Mouse (Mus musculus): ENCODE measurements at regions not wholly inside any gene's neighbourhood (a gene's known extent, or its start where the extent isn't known, plus 50 kb on each side); places are given as distances from the start of the nearest gene placed in this dataset.

DNA sequence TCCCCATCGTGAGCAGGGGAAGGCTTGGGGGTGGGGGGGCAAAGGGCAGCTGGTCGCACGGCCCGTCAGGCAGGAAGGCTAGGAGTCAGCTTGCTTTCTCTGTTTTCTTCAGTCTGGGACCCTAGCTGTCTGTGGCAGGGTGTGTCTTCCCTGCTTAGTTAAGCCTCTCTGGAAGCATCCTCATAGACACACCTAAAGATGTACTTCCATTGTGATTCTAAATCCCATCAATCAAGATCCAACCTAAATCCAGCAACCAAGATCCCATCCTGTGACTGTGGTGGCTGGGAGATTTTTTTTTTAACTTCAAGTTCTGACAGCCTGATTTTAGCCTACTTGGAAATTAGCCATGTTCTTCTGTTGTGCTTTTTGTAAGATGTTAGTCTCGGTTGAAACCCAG lies 69.9 kb upstream of the Ankrd55 start:
- WGBS = 74% methylated on average over 5 of the region's 5 CpGs
- Histone ChIP-seq H3K4me2 (no peak overlapping the region), H3K9ac (no peak overlapping the region), H3K27me3 (no peaks in the 10 kb centered on the region), H3K27ac (no peak overlapping the region), H3K36me3 (no peaks in the 10 kb centered on the region), H3K4me3 (no peak overlapping the region), H3K9me3 (no peaks in the 10 kb centered on the region), H3K4me1 (no peaks in the 10 kb centered on the region)
- no peak for ATAC-seq (ENCODE audit: insufficient number of reproducible peaks, low FRiP score, low TSS enrichment, low read depth)

DNA sequence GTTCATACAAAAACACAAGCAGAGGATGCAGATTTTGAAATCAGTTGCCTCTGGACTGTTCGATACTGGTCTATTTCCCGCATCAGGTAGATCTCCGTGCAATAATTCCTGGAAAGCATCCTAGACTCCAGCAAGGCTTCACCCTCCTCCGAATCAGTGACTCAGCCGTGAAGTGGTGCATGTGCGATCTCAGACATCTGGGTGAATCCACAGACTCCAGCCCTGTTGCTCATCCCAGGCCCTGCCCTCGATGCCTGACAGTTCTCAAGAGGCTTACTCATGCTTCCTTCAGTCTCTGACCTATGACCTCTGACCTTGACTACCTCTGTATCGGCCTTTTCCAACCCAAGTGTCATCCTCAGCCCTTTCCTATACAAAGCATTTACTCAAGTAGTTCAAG lies 68.1 kb upstream of the Ankrd55 start:
- Histone ChIP-seq H3K27me3 (no peaks in the 10 kb centered on the region), H3K4me2 (no peak overlapping the region), H3K9me3 (no peaks in the 10 kb centered on the region), H3K36me3 (no peaks in the 10 kb centered on the region), H3K27ac (no peak overlapping the region), H3K4me1 (no peaks in the 10 kb centered on the region), H3K4me3 (no peak overlapping the region), H3K9ac (no peak overlapping the region)
- ATAC-seq (ENCODE audit: insufficient number of reproducible peaks, low FRiP score, low TSS enrichment, low read depth) = no peak
- WGBS = 92% methylated on average over 8 of the region's 8 CpGs

DNA sequence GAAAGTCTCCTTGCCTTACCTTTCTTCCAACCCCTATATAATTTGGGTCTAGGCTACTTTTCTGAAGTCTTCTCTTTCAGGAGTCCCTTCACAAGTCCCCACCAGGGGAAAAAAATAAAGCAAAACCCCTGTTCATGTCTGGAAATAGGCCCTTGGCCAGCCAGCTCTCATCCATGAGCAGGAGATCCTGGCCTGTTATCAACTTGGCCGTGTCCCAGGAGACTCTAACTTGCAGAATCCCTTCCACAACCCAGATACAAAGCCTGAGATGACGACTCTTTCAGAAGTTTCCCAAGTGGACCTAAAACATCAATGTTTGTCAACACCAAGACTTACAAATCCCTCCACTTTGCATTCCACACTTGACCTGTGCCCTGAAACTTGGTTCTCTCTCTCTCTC lies 64.6 kb upstream of the Ankrd55 start:
- WGBS = 78% methylated on average over 2 of the region's 2 CpGs
- Histone ChIP-seq H3K4me2 (no peak overlapping the region), H3K9ac (no peak overlapping the region), H3K27ac (no peak overlapping the region), H3K36me3 (no peaks in the 10 kb centered on the region), H3K4me1 (no peaks in the 10 kb centered on the region), H3K9me3 (no peaks in the 10 kb centered on the region), H3K4me3 (no peak overlapping the region), H3K27me3 (no peaks in the 10 kb centered on the region)
- ATAC-seq (ENCODE audit: insufficient number of reproducible peaks, low FRiP score, low TSS enrichment, low read depth) = no peak

DNA sequence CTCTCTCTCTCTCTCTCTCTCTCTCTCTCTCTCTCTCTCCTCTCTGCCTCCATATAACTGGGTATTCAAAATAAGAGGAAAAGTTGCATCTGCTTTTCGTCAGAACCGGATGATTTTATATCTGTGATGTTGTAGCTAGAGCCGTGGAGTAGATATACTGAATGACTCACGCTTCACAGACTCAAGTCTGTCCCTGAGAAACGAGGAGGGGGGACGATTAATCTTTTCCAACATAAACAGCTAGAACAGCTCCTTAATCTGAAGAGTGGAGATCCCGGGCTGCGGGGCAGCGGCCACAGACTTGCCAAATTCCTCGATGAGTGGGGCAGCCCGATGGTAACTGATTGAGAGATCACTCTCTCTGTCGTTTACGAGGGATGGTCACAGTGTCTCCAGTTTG lies 60.5 kb upstream of the Ankrd55 start:
- no peak overlapping the region for H3K4me2 ChIP-seq
- no peak for ATAC-seq (ENCODE audit: insufficient number of reproducible peaks, low FRiP score, low TSS enrichment, low read depth)
- no peaks in the 10 kb centered on the region for H3K9me3 ChIP-seq
- WGBS = 44% methylated on average over 13 of the region's 13 CpGs
- H3K27me3 ChIP-seq = no peaks in the 10 kb centered on the region
- no peak overlapping the region for H3K9ac ChIP-seq
- no peaks in the 10 kb centered on the region for H3K4me1 ChIP-seq
- no peak overlapping the region for H3K27ac ChIP-seq
- no peak overlapping the region for H3K4me3 ChIP-seq
- no peaks in the 10 kb centered on the region for H3K36me3 ChIP-seq

DNA sequence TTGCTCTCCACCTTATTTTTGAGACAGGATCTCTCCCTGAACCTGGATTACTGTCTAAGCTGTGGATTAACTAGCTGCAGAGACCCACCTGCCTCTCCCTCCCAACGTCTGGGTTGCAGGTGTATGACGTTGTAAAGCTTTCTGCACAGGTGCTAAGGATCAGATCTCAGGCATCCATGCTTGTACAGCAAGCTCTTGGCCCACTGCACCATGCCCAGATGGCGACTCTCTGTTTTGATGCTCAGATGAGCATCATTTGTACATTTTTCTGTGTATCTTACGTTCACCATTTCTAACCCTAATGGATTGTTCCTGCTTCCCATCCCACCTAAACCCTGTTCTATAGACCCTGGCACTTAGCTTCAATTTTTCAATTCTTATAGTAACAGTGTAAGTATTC lies 59.4 kb upstream of the Ankrd55 start:
- no peaks in the 10 kb centered on the region for H3K9me3 ChIP-seq
- no peak overlapping the region for H3K9ac ChIP-seq
- H3K4me2 ChIP-seq = no peak overlapping the region
- H3K36me3 ChIP-seq = no peaks in the 10 kb centered on the region
- no peaks in the 10 kb centered on the region for H3K27me3 ChIP-seq
- no peak overlapping the region for H3K27ac ChIP-seq
- H3K4me1 ChIP-seq = no peaks in the 10 kb centered on the region
- ATAC-seq (ENCODE audit: insufficient number of reproducible peaks, low FRiP score, low TSS enrichment, low read depth) = no peak
- H3K4me3 ChIP-seq = no peak overlapping the region
- WGBS = 69% methylated on average over 4 of the region's 4 CpGs

DNA sequence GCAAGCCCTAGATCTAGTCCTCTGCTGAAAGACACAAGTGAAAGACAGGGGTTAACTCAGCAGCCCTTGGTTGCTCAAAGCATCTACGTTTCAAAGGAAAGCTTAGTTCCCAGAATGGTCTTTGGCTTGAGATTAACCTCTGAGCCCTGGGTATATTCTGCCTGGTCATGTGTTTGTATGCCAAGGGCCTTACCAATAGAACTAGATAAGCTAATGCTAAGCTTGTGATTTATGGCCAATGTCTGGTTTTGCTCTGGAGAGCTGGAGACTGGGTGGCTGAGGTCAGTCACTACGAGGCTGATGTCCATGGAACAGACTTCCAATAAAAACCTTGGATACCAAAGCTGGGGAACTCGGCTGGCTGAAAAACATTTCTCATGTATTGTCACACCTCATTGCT lies 58.1 kb upstream of the Ankrd55 start:
- H3K4me3 ChIP-seq = no peak overlapping the region
- H3K36me3 ChIP-seq = no peaks in the 10 kb centered on the region
- H3K27ac ChIP-seq = no peak overlapping the region
- no peak overlapping the region for H3K9ac ChIP-seq
- WGBS = 34% methylated on average over 3 of the region's 3 CpGs
- no peaks in the 10 kb centered on the region for H3K9me3 ChIP-seq
- no peak overlapping the region for H3K4me2 ChIP-seq
- no peaks in the 10 kb centered on the region for H3K4me1 ChIP-seq
- no peaks in the 10 kb centered on the region for H3K27me3 ChIP-seq
- ATAC-seq (ENCODE audit: insufficient number of reproducible peaks, low FRiP score, low TSS enrichment, low read depth) = no peak

DNA sequence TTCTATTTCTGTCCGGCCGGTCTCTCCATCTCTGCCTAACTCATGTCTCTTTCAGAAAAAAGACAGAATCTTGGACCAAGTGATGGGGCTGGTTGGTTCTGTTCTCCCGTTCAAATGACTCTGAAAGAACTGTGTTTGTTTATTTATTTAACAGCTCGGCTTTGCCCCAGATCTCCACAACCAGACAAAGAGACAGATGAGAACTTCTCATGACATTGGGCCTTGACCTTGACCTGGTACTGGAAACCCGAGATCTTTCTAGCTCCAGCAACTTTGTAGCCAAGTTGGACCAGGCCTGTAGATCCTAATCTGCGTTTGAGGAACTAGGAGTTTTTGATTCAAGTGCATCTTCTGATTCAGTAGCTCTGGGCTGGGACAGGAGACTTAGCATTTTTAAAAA lies 53.6 kb upstream of the Ankrd55 start:
- H3K9me3 ChIP-seq = no peaks in the 10 kb centered on the region
- H3K4me1 ChIP-seq = no peaks in the 10 kb centered on the region
- H3K36me3 ChIP-seq = no peaks in the 10 kb centered on the region
- no peak for ATAC-seq (ENCODE audit: insufficient number of reproducible peaks, low FRiP score, low TSS enrichment, low read depth)
- no peaks in the 10 kb centered on the region for H3K27me3 ChIP-seq
- H3K4me3 ChIP-seq = no peak overlapping the region
- no peak overlapping the region for H3K9ac ChIP-seq
- H3K27ac ChIP-seq = no peak overlapping the region
- no peak overlapping the region for H3K4me2 ChIP-seq
- 85% methylated on average over 6 of the region's 6 CpGs for WGBS

DNA sequence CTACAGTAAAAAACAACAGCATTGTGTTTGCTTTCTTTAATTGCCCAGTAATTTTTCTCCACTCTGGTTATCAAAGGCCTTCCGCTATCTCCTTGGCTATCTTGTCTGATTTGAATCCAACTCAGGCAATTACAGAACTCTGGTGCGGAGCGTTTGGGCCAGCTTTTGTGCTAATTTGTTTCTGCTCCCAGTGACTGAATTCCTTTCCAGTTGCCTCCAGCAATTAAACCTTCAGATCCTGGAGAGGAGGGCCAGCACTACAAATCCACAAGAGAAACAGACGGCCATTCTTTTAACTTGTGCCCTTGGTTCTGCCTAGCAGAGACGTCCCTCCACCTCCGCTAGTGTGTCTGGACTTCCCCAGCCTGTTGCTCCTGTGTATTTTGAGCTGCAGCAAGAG lies 51.3 kb upstream of the Ankrd55 start:
- Histone ChIP-seq H3K36me3 (no peaks in the 10 kb centered on the region), H3K9me3 (no peaks in the 10 kb centered on the region), H3K27me3 (no peaks in the 10 kb centered on the region), H3K4me2 (no peak overlapping the region), H3K27ac (no peak overlapping the region), H3K4me1 (no peaks in the 10 kb centered on the region), H3K9ac (no peak overlapping the region), H3K4me3 (no peak overlapping the region)
- 40% methylated on average over 6 of the region's 6 CpGs for WGBS
- ATAC-seq (ENCODE audit: insufficient number of reproducible peaks, low FRiP score, low TSS enrichment, low read depth) = no peak

DNA sequence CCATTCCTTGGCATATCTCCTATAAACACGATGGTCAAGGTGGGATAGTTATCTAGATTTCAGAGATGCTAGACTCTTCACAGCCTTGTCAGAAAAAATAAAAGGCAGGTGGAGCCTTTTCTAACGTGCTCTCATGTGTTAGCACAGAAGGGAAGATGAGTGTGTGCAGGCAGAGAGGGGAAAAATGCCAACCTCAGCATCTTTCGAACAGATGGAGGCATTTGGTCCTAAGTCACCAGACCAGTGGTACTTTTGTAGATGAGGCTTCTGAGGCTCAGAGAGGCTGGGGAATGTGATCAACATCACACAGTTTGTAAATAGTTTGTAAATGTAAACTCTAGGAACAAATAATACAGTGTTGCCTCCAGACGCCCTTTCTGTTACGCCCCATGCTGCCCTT lies 50.9 kb upstream of the Ankrd55 start:
- ATAC-seq (ENCODE audit: insufficient number of reproducible peaks, low FRiP score, low TSS enrichment, low read depth) = no peak
- no peak overlapping the region for H3K9ac ChIP-seq
- no peak overlapping the region for H3K27ac ChIP-seq
- WGBS = 63% methylated on average over 5 of the region's 5 CpGs
- H3K4me2 ChIP-seq = no peak overlapping the region
- no peaks in the 10 kb centered on the region for H3K36me3 ChIP-seq
- no peaks in the 10 kb centered on the region for H3K27me3 ChIP-seq
- H3K4me3 ChIP-seq = no peak overlapping the region
- no peaks in the 10 kb centered on the region for H3K4me1 ChIP-seq
- H3K9me3 ChIP-seq = no peaks in the 10 kb centered on the region

DNA sequence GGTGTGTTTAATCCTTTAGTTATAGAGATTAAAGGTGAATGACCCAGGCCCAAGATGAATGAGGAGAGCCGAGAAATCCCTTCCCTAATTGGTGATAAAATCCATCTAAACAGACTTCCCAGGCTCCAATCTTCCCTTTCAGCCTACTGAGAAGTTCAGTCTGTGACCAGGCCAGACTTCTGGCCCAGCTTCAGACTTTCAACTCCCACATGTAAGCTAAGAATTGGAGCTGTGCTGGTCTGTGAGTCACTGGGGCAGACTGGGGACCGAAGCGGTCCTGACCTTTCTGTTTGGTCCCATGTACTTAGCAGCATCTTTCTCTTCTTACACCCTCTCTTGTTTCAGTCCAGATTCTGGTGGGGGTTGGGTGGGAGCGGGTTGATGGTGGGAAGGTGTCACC lies 50.3 kb upstream of the Ankrd55 start:
- H3K9ac ChIP-seq = no peak overlapping the region
- H3K27me3 ChIP-seq = no peaks in the 10 kb centered on the region
- no peak overlapping the region for H3K27ac ChIP-seq
- H3K9me3 ChIP-seq = no peaks in the 10 kb centered on the region
- no peaks in the 10 kb centered on the region for H3K4me1 ChIP-seq
- 61% methylated on average over 4 of the region's 4 CpGs for WGBS
- H3K4me2 ChIP-seq = no peak overlapping the region
- no peaks in the 10 kb centered on the region for H3K36me3 ChIP-seq
- H3K4me3 ChIP-seq = no peak overlapping the region
- no peak for ATAC-seq (ENCODE audit: insufficient number of reproducible peaks, low FRiP score, low TSS enrichment, low read depth)
